Mouse (Mus musculus) liver, postnatal 0 days (tissue): ENCODE measurements around the gene Slc25a44. TPM values are rescaled to one million over a fixed set of nuclear protein-coding genes. Genes with fewer than 3 reads are reported as not detected.

Experiments used
- ATAC-seq: fragments of 200-750 bp; cut with Nextera tagmentation; 2 replicates; pipeline ENCODE4 v1.8.0; 2017; ENCODE audit warnings: mild to moderate bottlenecking, moderate library complexity
- DNase-seq: peaks from one replicate; pipeline ENCODE4 v3.0.0-alpha.2; 2016
- H3K27ac ChIP-seq: fragments of 300-500 bp; sonication (generic); 2 replicates; pipeline ENCODE4 v1.5.1; 2014; ENCODE audit warnings: antibody characterized with exemption, moderate library complexity, mild to moderate bottlenecking, low read depth
- H3K27me3 ChIP-seq: fragments of 300-500 bp; sonication (generic); 2 replicates; pipeline ENCODE4 v1.6.1; 2014; ENCODE audit warnings: low read length, control low read depth, mixed read lengths; ENCODE audit not compliant: insufficient read depth
- H3K36me3 ChIP-seq: fragments of 300-500 bp; sonication (generic); replicated peaks from 2 replicates; pipeline ENCODE4 v1.6.1; 2014; ENCODE audit warnings: mild to moderate bottlenecking, control low read depth, low read length, moderate library complexity, mixed read lengths; ENCODE audit not compliant: insufficient read depth
- H3K4me1 ChIP-seq: fragments of 300-500 bp; sonication (generic); 2 replicates; pipeline ENCODE4 v1.6.1; 2014; ENCODE audit warnings: antibody characterized with exemption, mild to moderate bottlenecking, control low read depth; ENCODE audit not compliant: insufficient read depth
- H3K4me2 ChIP-seq: fragments of 300-500 bp; sonication (generic); 2 replicates; pipeline ENCODE4 v1.6.1; 2014; ENCODE audit warnings: low read depth, mild to moderate bottlenecking, low read length, moderate library complexity, mixed read lengths
- H3K4me3 ChIP-seq: fragments of 300-500 bp; sonication (generic); 2 replicates; pipeline ENCODE4 v1.5.1; 2014; ENCODE audit warnings: low read depth, low read length
- H3K9ac ChIP-seq: fragments of 300-500 bp; sonication (generic); replicated peaks from 2 replicates; pipeline ENCODE4 v1.6.1; 2014; ENCODE audit warnings: mild to moderate bottlenecking, moderate library complexity
- H3K9me3 ChIP-seq: fragments of 300-500 bp; sonication (generic); 2 replicates; pipeline ENCODE4 v1.6.1; 2016; ENCODE audit warnings: mild to moderate bottlenecking, control low read depth, low read length, mixed read lengths
- CTCF ChIP-seq: sonication (generic); IDR thresholded peaks from 2 replicates; pipeline ENCODE4 v1.5.1; 2016; ENCODE audit warnings: antibody characterized with exemption, low read depth
- EP300 ChIP-seq: IDR thresholded peaks from 2 replicates; pipeline ENCODE4 v1.6.1; 2016; ENCODE audit warnings: antibody characterized with exemption, low read depth, mild to moderate bottlenecking
- WGBS: fragments of 180-500 bp; shearing (Covaris S2); extraction: QIAGEN DNeasy Blood & Tissue Kit; methylation state at CpG from one replicate; pipeline ENCODE4 v1.1.7; 2014; ENCODE audit not compliant: insufficient replicate concordance; 5-methylcytosine and 5-hydroxymethylcytosine counted together
- polyA plus RNA-seq: library from polyadenylated mRNA; unstranded; fragments of >200 nt; fragmentation: Nextera tagmentation; extraction: Ambion mirVana; gene quantifications from 2 replicates; pipeline ENCODE4 v1.2.1, GENCODE M21; 2015

Slc25a44 gene
- polyA plus RNA-seq, 1 experiment from 2014 or later = 9.0 TPM

DNA sequence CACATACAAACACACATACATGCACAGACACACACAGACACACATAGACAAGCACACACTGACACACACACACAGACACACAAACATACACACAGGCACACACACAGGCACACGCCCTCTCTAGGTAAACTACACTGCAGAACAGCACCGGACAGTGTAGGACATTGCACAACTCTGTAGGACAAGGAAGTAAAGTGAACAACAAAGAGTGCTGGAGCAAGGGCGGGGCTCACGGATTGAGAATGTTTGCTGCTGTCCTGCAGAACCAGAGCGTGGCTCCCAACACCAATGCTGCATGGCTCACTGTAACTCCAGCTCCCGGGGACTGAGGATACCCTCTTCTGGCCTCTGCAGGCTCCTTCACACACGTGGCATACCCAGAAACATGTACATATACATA is 17.9 kb upstream of the Slc25a44 start:
- Histone ChIP-seq H3K4me3 (no peak overlapping the region), H3K36me3 (peaks cover 13% of the 10 kb centered on the region; the same call in 1 of the 2 replicates), H3K4me2 (no peak overlapping the region), H3K27ac (peak overlapping the region; percentile 62; the same call in 1 of the 2 replicates), H3K9me3 (no peaks in the 10 kb centered on the region), H3K27me3 (no peaks in the 10 kb centered on the region), H3K9ac (no peak overlapping the region), H3K4me1 (peaks cover 37% of the 10 kb centered on the region)
- DNase-seq (peak; percentile 58), ATAC-seq (peak; percentile 89)
- 25% methylated on average over 7 of the region's 7 CpGs for WGBS
- TF ChIP-seq CTCF (no peak), EP300 (no peak)

DNA sequence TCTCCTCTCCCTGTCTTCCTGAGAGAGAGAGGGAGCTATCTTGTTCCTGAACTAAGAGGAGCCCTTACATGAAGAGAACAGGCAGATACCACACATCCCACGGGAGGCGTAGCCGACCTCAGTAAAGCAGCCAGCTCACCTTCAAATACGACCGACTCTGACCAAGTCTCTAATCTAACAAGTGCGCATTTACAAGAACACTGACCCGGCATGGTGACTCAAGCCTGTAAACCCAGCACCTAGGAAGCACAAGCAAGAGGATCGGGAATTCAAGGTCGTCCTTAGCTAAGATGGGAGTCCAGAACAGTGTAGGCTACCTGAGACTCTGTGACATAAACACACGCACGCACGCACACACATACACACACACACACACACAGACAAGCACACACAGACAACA is 17.5 kb upstream of the Slc25a44 start:
- H3K4me3 ChIP-seq = no peak overlapping the region
- H3K9me3 ChIP-seq = no peaks in the 10 kb centered on the region
- WGBS = 75% methylated on average over 12 of the region's 12 CpGs
- TF ChIP-seq EP300 (no peak), CTCF (no peak)
- H3K27me3 ChIP-seq = no peaks in the 10 kb centered on the region
- DNase-seq (no peak), ATAC-seq (no peak; the same call in 1 of the 2 replicates)
- H3K36me3 ChIP-seq = peaks cover 16% of the 10 kb centered on the region
- no peak overlapping the region for H3K9ac ChIP-seq
- H3K27ac ChIP-seq = peak overlapping the region; percentile 62; the same call in 1 of the 2 replicates
- H3K4me1 ChIP-seq = peaks cover 33% of the 10 kb centered on the region
- no peak overlapping the region for H3K4me2 ChIP-seq

DNA sequence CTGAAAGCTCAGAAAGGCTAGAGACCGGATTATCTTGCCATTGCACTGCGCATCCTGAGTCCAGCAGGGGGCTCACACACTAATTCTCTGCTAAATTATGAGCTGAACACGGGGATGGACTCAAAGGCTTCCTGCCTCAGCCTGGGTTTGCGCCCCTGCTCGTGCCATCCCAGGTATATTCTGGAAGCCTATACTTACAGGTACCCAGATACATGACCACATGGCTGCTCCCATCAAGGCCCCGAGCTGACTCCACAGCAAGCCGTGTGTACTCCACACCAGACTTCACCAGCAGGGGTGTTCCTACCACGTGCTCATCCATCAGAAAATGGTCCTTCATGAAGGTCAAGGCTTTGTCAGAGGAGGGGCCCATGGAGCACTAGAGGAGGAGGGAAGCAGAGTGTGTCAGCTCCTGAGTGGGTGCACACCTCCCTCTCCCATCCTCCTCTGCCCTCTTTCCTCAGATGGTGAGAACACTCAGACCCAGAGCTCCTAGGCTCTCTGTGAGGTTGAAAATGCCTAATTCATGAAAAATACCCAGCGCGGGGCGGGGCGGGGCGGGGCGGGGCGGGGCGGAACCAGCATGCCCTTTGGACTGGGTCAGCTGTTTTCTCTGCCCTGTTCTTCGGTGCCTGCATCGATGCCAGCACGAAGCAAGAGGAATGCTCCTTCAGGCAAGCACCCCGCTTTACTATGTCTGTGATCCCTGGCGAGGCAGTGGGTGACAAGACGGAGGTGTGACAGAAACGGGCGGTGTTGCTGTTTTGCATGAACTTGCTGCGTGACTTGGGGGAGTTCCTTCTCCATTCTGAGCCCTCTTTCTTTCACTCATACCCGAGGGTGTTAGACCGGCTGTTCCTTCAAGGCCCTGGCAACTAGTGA is 15.8 kb upstream of the Slc25a44 start:
- Histone ChIP-seq H3K9ac (0 out of 2 replicates have a peak overlapping the region, but pooled peaks have one; percentile 19), H3K4me3 (peak overlapping the region; percentile 13; the same call in 1 of the 2 replicates), H3K4me2 (peak overlapping the region; percentile 60), H3K4me1 (peaks cover 28% of the 10 kb centered on the region), H3K27me3 (no peaks in the 10 kb centered on the region), H3K27ac (0 out of 2 replicates have a peak overlapping the region, but pooled peaks have one; percentile 34), H3K9me3 (no peaks in the 10 kb centered on the region), H3K36me3 (peaks cover 16% of the 10 kb centered on the region)
- WGBS = 16% methylated on average over 24 of the region's 27 CpGs
- ATAC-seq = peak; percentile 61
- TF ChIP-seq EP300 (no peak), CTCF (peak; percentile 67)
- DNase-seq = peak; percentile 57

DNA sequence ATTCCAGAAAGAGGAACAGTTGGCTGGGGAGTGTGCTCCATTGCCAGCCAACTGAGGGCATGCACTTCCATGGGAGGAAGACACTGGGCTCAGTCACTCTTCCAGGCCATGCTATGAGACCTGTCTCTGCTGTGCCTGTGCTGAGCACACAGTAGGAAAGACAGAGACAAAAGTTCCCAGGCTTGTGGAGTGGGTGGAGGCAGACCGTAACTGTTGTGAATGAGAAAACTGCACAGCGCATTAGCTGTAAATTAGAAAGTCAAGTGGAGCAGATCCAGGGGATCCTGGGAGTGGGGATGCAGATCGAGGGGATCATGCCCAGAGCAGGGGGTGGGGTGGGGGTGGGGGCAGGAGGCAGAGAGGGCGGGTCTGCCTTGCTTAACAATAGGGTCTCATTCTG is 14.6 kb upstream of the Slc25a44 start:
- no peak for DNase-seq
- Histone ChIP-seq H3K36me3 (peaks cover 20% of the 10 kb centered on the region), H3K4me3 (no peak overlapping the region), H3K27me3 (no peaks in the 10 kb centered on the region), H3K4me2 (no peak overlapping the region), H3K9me3 (no peaks in the 10 kb centered on the region), H3K4me1 (peaks cover 28% of the 10 kb centered on the region), H3K9ac (no peak overlapping the region), H3K27ac (no peak overlapping the region)
- ATAC-seq = no peak
- no peak for TF ChIP-seq EP300
- 61% methylated on average over 4 of the region's 4 CpGs for WGBS

DNA sequence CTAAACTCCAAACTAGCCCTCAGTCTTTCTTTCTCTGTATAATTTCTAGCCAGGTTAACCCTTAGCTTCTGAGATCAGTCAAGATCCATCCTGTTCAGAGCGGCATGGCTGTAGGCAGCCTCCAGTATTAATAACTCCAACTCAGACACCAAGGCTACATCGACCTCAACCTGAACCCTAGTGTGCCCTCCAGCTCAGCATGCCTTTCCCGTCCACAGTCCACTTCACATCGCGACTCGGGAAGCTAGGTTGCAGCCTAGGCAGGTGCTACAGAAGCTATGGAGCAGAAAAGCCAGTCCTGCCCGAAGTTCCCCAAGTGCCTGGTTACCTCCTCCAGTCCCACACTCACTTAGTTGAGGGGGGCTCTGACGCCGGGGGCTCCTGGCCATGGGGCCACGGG is 12.5 kb upstream of the Slc25a44 start:
- H3K4me2 ChIP-seq = no peak overlapping the region
- peaks cover 21% of the 10 kb centered on the region for H3K4me1 ChIP-seq
- H3K27me3 ChIP-seq = no peaks in the 10 kb centered on the region
- no peak overlapping the region for H3K4me3 ChIP-seq
- H3K36me3 ChIP-seq = peaks cover 20% of the 10 kb centered on the region
- H3K9ac ChIP-seq = 0 out of 2 replicates have a peak overlapping the region, but pooled peaks have one; percentile 16
- H3K9me3 ChIP-seq = no peaks in the 10 kb centered on the region
- H3K27ac ChIP-seq = no peak overlapping the region
- DNase-seq (no peak), ATAC-seq (no peak)
- no peak for TF ChIP-seq CTCF
- no peak for TF ChIP-seq EP300
- WGBS = 68% methylated on average over 10 of the region's 10 CpGs

DNA sequence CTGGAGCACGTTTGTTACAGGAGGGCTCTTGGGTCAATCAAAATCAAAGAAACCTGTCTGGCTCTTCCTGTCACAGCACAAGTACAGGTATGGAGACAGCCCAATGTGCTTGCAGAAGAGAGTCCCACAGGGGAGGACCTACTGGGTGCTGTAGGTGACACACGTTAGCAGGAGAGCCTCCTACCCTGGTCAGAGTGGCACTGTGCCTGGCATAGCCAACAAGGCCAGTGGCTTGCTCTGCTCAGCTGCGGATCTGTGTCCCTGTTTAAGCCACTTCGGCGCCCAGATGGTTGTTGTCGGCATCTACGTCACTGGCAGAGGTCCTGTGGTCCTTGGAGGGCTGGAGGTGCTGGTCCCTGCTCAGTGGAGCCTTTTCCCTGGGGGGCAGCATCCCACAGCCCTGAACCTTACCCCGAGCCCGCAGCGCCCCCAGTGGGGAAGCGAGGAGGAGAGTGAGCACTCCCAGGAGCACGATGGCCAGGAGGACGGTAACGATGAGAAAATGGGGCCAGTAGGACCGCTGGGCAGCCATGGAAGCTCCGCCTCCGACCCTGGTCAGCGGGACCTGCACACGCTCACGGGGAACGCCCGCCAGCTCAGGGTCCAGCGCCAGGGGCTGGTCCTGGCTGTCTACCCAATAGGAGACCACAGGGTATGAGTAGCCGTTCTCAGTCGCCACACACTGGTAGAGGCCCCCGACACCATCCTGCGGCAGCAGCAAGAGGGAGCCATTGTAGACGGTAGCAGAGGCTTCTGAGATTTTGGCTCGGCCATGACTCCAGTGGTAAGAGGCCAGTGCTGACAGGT is 11.7 kb upstream of the Slc25a44 start:
- TF ChIP-seq EP300 = no peak
- peak; percentile 61 for TF ChIP-seq CTCF
- ATAC-seq = peak; percentile 35
- 0 out of 2 replicates have a peak overlapping the region, but pooled peaks have one; percentile 6 for H3K4me3 ChIP-seq

More for the DNA sequence above, 11.7 kb upstream of the Slc25a44 start:
- H3K36me3 ChIP-seq = peaks cover 20% of the 10 kb centered on the region
- no peaks in the 10 kb centered on the region for H3K9me3 ChIP-seq
- H3K4me1 ChIP-seq = peaks cover 17% of the 10 kb centered on the region
- 18% methylated on average over 29 of the region's 29 CpGs for WGBS
- H3K4me2 ChIP-seq = peak overlapping the region; percentile 58; the same call in 1 of the 2 replicates
- H3K27ac ChIP-seq = no peak overlapping the region
- H3K9ac ChIP-seq = 0 out of 2 replicates have a peak overlapping the region, but pooled peaks have one; percentile 16
- peak; percentile 60 for DNase-seq
- H3K27me3 ChIP-seq = no peaks in the 10 kb centered on the region
